Mouse (Mus musculus) megakaryocyte, embryonic 14.5 days (primary cell): ENCODE results near the gene Cacnb1.

Experiments used
- FLI1 ChIP-seq: IDR thresholded peaks from 2 replicates; pipeline ENCODE4 v1.6.1; 2012; ENCODE audit warnings: low read length, inconsistent platforms, mixed read lengths
- GATA1 ChIP-seq: IDR thresholded peaks from 3 replicates; pipeline ENCODE4 v1.6.1; 2012; ENCODE audit warnings: mixed read lengths, low read length, inconsistent platforms, borderline replicate concordance

GRCm38 (mm10) chr11:98027785-98028184, 5.0 kb upstream of the Cacnb1 start:
- TF ChIP-seq GATA1 (no peak), FLI1 (no peak)
